Mouse (Mus musculus): Measurements from ENCODE around the gene Mical2. TPM values are rescaled to one million over a fixed set of nuclear protein-coding genes. Genes with fewer than 3 reads are reported as not detected.

Mical2 gene
- polyA plus RNA-seq, 1 experiment from 2014 or later = 1.9 TPM

DNA sequence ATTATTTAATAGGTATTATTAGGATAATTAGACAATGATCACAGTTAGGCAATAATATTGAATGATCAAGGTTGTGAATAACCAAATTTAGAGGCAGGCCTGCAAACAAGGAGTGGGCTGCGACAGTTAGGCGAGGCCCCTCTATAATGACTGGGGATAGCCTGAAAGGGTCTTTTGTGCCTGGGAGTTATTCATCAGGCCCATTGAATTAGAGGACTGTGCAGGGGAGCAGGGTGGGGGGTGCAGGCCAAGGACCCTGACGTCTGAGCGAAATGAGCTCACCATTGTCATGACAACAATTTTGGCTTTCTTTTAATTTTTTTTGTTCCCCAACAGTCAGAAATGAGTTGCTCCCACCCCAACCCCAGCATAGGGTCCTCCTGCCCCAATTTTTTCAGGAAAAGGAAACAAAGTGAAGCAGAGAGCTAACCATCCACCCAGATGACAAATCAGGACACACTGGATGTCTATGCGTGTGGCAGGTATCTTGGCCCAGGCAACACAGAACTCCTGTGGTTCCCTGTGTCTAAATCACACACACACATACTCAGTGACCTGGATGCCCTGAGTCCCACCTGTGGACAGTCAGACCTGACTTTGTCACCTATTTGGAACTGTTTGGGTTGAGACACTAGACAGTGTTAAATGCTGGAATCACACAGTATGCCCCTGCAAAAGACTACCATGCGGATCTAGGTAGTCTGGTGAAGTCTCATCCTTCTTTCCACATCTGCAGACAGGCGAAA, 173.9 kb downstream of the Mical2 start:
- Histone ChIP-seq H3K36me3 (ENCODE audit: control insufficient read depth, insufficient read depth, low read length) (no peaks in the 10 kb centered on the region), H3K9ac (ENCODE audit: low read length) (no peak overlapping the region), H3K27me3 (ENCODE audit: control insufficient read depth, insufficient read depth, low read length) (peaks cover 9% of the 10 kb centered on the region; the same call in 1 of the 2 replicates), H3K4me3 (ENCODE audit: low read depth, low read length) (no peak overlapping the region), H3K9me3 (ENCODE audit: control insufficient read depth, low read length) (no peaks in the 10 kb centered on the region), H3K4me2 (ENCODE audit: low read depth, low read length, severe bottlenecking) (no peak overlapping the region), H3K27ac (ENCODE audit: low read depth, low read length) (peak overlapping the region; percentile 67; the same call in 1 of the 2 replicates), H3K4me1 (replicated peaks; ENCODE audit: control insufficient read depth, insufficient read depth, low read length) (peaks cover 5% of the 10 kb centered on the region)
- ATAC-seq (replicated peaks; ENCODE audit: low FRiP score) = peak; percentile 90
- 37% methylated on average over 7 of the region's 7 CpGs for WGBS
- DNase-seq (ENCODE audit: low spot score) = peak; percentile 73

DNA sequence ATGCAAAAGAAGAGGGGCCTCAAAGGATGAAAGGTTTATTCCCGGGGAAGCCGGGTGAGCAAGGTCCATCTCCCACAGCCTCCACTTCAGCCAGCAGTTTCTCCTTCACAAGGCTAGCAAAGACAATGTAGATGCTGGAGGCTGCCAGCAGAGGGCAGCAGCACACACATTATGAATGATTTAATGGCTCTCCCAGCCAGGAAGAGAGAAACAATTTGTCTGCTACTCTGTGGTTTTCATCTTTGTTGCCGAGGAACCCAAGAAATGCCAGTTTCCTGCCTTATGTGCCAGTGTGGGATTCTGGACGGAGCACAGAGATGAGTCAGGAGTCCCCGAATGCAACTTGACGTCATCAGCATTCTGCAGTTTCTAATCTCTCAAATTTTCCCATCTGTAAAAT, 174.5 kb downstream of the Mical2 start:
- H3K27me3 ChIP-seq (ENCODE audit: control insufficient read depth, insufficient read depth, low read length) = peaks cover 9% of the 10 kb centered on the region; the same call in 1 of the 2 replicates
- peak; percentile 90 for DNase-seq (ENCODE audit: low spot score)
- 48% methylated on average over 6 of the region's 6 CpGs for WGBS
- no peak overlapping the region for H3K27ac ChIP-seq (ENCODE audit: low read depth, low read length)
- H3K36me3 ChIP-seq (ENCODE audit: control insufficient read depth, insufficient read depth, low read length) = no peaks in the 10 kb centered on the region
- ATAC-seq (replicated peaks; ENCODE audit: low FRiP score) = peak; percentile 27
- H3K9me3 ChIP-seq (ENCODE audit: control insufficient read depth, low read length) = no peaks in the 10 kb centered on the region
- no peak overlapping the region for H3K4me2 ChIP-seq (ENCODE audit: low read depth, low read length, severe bottlenecking)
- H3K4me1 ChIP-seq (replicated peaks; ENCODE audit: control insufficient read depth, insufficient read depth, low read length) = peaks cover 5% of the 10 kb centered on the region
- H3K4me3 ChIP-seq (ENCODE audit: low read depth, low read length) = no peak overlapping the region
- H3K9ac ChIP-seq (ENCODE audit: low read length) = no peak overlapping the region

DNA sequence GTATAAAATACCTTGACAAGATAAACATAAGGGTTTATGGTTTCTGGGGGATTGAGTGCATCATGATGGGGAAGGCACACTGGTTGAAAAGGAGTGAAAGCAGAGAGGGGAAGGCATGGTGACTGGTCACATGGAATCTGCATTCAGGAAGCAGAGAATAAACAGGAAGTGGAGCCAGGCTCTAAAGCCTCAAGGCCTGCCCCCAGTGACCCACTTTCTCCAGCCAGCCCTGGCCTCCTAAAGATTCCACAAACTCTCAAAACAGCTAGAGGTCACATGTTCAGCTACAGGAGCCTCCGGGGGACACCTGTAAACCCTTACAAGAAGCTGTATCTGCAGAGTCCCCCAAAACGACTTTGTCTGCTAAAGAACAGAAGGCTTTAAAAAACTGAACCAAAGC, 179.4 kb downstream of the Mical2 start:
- Histone ChIP-seq H3K36me3 (ENCODE audit: control insufficient read depth, insufficient read depth, low read length) (no peaks in the 10 kb centered on the region), H3K4me2 (ENCODE audit: low read depth, low read length, severe bottlenecking) (no peak overlapping the region), H3K27ac (ENCODE audit: low read depth, low read length) (no peak overlapping the region), H3K4me3 (ENCODE audit: low read depth, low read length) (no peak overlapping the region), H3K27me3 (ENCODE audit: control insufficient read depth, insufficient read depth, low read length) (no peaks in the 10 kb centered on the region), H3K9ac (ENCODE audit: low read length) (no peak overlapping the region), H3K4me1 (replicated peaks; ENCODE audit: control insufficient read depth, insufficient read depth, low read length) (no peaks in the 10 kb centered on the region), H3K9me3 (ENCODE audit: control insufficient read depth, low read length) (no peaks in the 10 kb centered on the region)
- no peak for ATAC-seq (replicated peaks; ENCODE audit: low FRiP score)
- 73% methylated on average over 2 of the region's 2 CpGs for WGBS
- no peak for DNase-seq (ENCODE audit: low spot score)

DNA sequence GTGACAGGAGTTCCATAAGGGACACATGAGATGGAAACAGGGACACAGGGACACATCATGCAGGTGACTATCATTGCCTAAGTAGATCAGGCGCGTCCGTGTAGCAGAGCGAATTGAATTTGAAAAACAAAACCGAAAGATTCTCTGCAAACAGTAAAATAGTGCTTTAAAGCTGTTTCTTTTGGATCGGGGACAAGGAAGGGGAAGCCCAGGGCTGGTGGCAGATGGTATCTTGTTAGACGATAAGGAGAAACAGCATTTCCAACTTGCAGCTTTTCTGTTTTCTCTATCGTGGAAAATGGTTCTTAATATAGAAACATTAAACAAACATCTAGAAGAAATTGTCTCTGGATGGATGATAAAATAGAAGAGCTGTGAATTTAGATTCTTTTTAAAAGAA, 179.9 kb downstream of the Mical2 start:
- ATAC-seq (replicated peaks; ENCODE audit: low FRiP score) = no peak
- H3K9me3 ChIP-seq (ENCODE audit: control insufficient read depth, low read length) = no peaks in the 10 kb centered on the region
- no peak overlapping the region for H3K4me3 ChIP-seq (ENCODE audit: low read depth, low read length)
- H3K4me1 ChIP-seq (replicated peaks; ENCODE audit: control insufficient read depth, insufficient read depth, low read length) = no peaks in the 10 kb centered on the region
- no peak overlapping the region for H3K9ac ChIP-seq (ENCODE audit: low read length)
- no peak overlapping the region for H3K27ac ChIP-seq (ENCODE audit: low read depth, low read length)
- H3K36me3 ChIP-seq (ENCODE audit: control insufficient read depth, insufficient read depth, low read length) = no peaks in the 10 kb centered on the region
- 89% methylated on average over 8 of the region's 8 CpGs for WGBS
- no peaks in the 10 kb centered on the region for H3K27me3 ChIP-seq (ENCODE audit: control insufficient read depth, insufficient read depth, low read length)
- no peak for DNase-seq (ENCODE audit: low spot score)
- no peak overlapping the region for H3K4me2 ChIP-seq (ENCODE audit: low read depth, low read length, severe bottlenecking)

DNA sequence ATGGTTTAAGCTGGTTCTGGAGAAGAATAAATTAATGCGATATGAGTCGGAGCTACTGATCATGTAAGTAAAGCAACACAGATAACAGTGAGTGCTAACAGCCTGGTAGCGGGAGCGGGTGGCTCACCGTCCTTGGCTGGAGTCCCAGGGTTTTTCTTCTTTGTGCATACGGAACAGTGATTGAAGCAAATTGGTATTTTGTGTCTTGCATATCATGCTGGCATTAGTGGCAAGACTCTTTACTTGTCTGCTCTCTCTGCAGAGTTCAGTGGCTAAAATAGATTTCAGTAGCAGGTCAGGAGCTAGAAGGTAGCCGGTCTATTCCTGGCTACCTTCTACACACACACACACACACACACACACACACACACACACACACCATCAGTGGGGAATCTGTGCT, 181.9 kb downstream of the Mical2 start:
- H3K4me2 ChIP-seq (ENCODE audit: low read depth, low read length, severe bottlenecking) = no peak overlapping the region
- ATAC-seq (replicated peaks; ENCODE audit: low FRiP score) = no peak

DNA sequence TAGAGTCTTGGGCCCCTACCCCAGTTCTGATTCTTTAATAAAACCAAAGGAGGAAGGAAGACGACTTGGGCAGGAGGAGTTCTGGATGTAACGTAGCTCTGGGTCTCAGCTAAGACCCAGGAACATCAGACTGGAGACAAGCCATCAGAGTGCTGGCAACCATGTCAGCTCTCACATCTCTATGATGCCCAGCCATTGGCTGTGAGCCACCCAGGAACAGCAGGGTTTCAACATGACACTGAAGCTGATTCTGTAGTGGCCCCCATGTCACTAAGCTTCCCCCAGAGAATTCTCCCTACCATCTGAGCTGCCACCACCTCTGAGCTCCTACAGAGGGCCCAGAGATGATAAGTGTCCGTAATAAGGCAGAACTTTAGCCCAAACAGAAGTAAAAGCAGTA, 184.3 kb downstream of the Mical2 start:
- Histone ChIP-seq H3K27ac (ENCODE audit: low read depth, low read length) (no peak overlapping the region), H3K4me3 (ENCODE audit: low read depth, low read length) (no peak overlapping the region), H3K9ac (ENCODE audit: low read length) (no peak overlapping the region), H3K4me1 (replicated peaks; ENCODE audit: control insufficient read depth, insufficient read depth, low read length) (no peaks in the 10 kb centered on the region), H3K9me3 (ENCODE audit: control insufficient read depth, low read length) (no peaks in the 10 kb centered on the region), H3K4me2 (ENCODE audit: low read depth, low read length, severe bottlenecking) (no peak overlapping the region), H3K27me3 (ENCODE audit: control insufficient read depth, insufficient read depth, low read length) (no peaks in the 10 kb centered on the region), H3K36me3 (ENCODE audit: control insufficient read depth, insufficient read depth, low read length) (no peaks in the 10 kb centered on the region)
- DNase-seq (ENCODE audit: low spot score) (no peak), ATAC-seq (replicated peaks; ENCODE audit: low FRiP score) (no peak)
- WGBS = 85% methylated on average over 3 of the region's 3 CpGs

More for the DNA sequence above, 181.9 kb downstream of the Mical2 start:
- no peak overlapping the region for H3K9ac ChIP-seq (ENCODE audit: low read length)
- H3K36me3 ChIP-seq (ENCODE audit: control insufficient read depth, insufficient read depth, low read length) = no peaks in the 10 kb centered on the region
- no peaks in the 10 kb centered on the region for H3K4me1 ChIP-seq (replicated peaks; ENCODE audit: control insufficient read depth, insufficient read depth, low read length)
- no peak overlapping the region for H3K27ac ChIP-seq (ENCODE audit: low read depth, low read length)
- no peak for DNase-seq (ENCODE audit: low spot score)
- no peaks in the 10 kb centered on the region for H3K27me3 ChIP-seq (ENCODE audit: control insufficient read depth, insufficient read depth, low read length)
- 83% methylated on average over 7 of the region's 7 CpGs for WGBS
- H3K4me3 ChIP-seq (ENCODE audit: low read depth, low read length) = no peak overlapping the region
- H3K9me3 ChIP-seq (ENCODE audit: control insufficient read depth, low read length) = no peaks in the 10 kb centered on the region

DNA sequence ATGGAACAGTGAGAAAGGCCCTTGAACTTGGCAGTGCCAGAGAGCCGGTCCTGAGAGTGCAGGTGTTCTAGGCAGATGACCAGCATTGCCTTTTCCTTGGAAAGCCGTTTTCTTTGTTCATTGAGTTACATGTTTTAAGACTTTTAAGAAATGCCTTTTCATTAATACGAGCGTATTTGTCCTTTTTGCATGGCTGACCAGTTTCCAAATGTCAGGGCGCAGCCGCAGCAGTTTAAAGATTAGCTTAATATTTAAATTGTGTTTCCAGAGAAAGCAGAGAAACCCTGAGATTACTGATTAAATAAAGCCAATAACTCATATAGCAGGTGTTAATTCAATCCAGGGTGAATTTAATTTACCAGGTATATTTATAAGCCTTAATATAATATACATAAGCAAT, 187.6 kb downstream of the Mical2 start:
- H3K4me3 ChIP-seq (ENCODE audit: low read depth, low read length) = no peak overlapping the region
- H3K4me1 ChIP-seq (replicated peaks; ENCODE audit: control insufficient read depth, insufficient read depth, low read length) = peaks cover 16% of the 10 kb centered on the region
- ATAC-seq (replicated peaks; ENCODE audit: low FRiP score) = no peak
- DNase-seq (ENCODE audit: low spot score) = no peak
- H3K36me3 ChIP-seq (ENCODE audit: control insufficient read depth, insufficient read depth, low read length) = no peaks in the 10 kb centered on the region
- no peak overlapping the region for H3K9ac ChIP-seq (ENCODE audit: low read length)
- H3K4me2 ChIP-seq (ENCODE audit: low read depth, low read length, severe bottlenecking) = no peak overlapping the region
- 85% methylated on average over 6 of the region's 6 CpGs for WGBS
- 0 out of 2 replicates have a peak, but pooled peaks cover 2% of the 10 kb centered on the region for H3K27me3 ChIP-seq (ENCODE audit: control insufficient read depth, insufficient read depth, low read length)
- no peaks in the 10 kb centered on the region for H3K9me3 ChIP-seq (ENCODE audit: control insufficient read depth, low read length)
- no peak overlapping the region for H3K27ac ChIP-seq (ENCODE audit: low read depth, low read length)

DNA sequence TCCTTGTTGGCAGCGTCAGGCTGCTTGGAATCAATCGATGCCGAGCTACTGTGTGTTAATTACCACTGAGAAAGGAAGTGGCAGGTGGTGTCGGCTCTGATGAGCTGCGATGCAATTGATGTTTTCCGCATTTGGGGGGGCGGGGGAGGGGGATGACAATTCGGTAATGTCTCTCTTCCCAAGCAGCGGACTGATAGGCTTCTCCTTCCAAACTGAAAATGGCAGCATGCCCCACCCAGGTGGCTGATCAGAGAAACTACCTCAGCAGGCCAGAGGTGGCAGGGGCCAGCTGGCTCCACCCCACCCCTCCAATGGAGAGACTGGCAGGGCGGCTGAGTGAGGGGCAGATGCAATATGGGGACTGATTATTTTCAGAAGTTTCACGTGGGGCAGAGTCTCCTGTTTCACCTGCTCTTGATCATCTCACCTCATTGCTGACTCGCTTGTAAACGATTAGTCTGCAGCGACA, 190.4 kb downstream of the Mical2 start:
- no peaks in the 10 kb centered on the region for H3K9me3 ChIP-seq (ENCODE audit: control insufficient read depth, low read length)
- WGBS = 12% methylated on average over 14 of the region's 14 CpGs
- H3K4me3 ChIP-seq (ENCODE audit: low read depth, low read length) = no peak overlapping the region
- H3K4me2 ChIP-seq (ENCODE audit: low read depth, low read length, severe bottlenecking) = peak overlapping the region; percentile 29; the same call in 1 of the 2 replicates
- H3K27me3 ChIP-seq (ENCODE audit: control insufficient read depth, insufficient read depth, low read length) = 0 out of 2 replicates have a peak, but pooled peaks cover 2% of the 10 kb centered on the region
- DNase-seq (ENCODE audit: low spot score) = peak; percentile 55
- H3K9ac ChIP-seq (ENCODE audit: low read length) = no peak overlapping the region
- H3K27ac ChIP-seq (ENCODE audit: low read depth, low read length) = no peak overlapping the region
- no peak for ATAC-seq (replicated peaks; ENCODE audit: low FRiP score)
- no peaks in the 10 kb centered on the region for H3K36me3 ChIP-seq (ENCODE audit: control insufficient read depth, insufficient read depth, low read length)
- peaks cover 16% of the 10 kb centered on the region for H3K4me1 ChIP-seq (replicated peaks; ENCODE audit: control insufficient read depth, insufficient read depth, low read length)

Data from forebrain, embryonic 11.5 days (tissue).